In the genomic region with DNA sequence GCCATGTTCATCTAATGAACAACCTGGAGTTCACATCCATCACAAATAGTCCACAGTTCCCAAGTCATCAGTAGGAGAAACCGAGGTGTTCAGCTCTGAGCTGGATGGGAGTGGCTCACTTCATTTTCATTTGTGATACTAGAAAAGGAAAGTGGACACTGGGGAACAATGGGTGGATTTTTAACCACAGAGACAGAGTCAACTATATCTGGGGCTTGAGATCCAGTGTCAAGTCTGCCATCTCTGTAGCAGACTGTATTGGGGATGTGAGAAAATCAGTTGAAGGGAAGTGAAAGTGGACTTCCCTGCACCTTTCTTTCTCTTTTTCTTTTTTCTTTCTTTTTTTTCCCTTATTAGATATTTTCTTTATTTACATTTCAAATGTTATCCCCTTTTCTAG, we compare ENCODE assay signal across 22 mouse cellular contexts. TPM values are rescaled to one million over a fixed set of nuclear protein-coding genes. Genes with fewer than 3 reads are reported as not detected.
DNase-seq lines count a peak whose midpoint lies in the region; ATAC-seq and TF ChIP-seq lines count a peak whose summit lies in the region.
"Had no signal": no experiment of that assay in that cellular context is flagged by ENCODE, and none has a peak within 500 bp of the region (broad histone marks: within the 10 kb centered on the region; RNA-seq: fewer than 3 reads in every experiment).

No protein-coding gene starts in this region.

- H3K4me3 ChIP-seq in left cerebral cortex, adult 2 months, result no peak overlapping the region
- H3K4me3 ChIP-seq: embryonic facial prominence, embryonic 10.5 days; forebrain, embryonic 13.5 days; heart, adult 2 months; heart, embryonic 15.5 days; hindbrain, embryonic 10.5 days had no signal

- ATAC-seq in granulocyte monocyte progenitor cell, adult 5-6 weeks (replicated peaks; ENCODE audit: poor library complexity, severe bottlenecking), result peak; percentile 52
- peak; percentile 68 for ATAC-seq in monocyte, adult 5-6 weeks (replicated peaks; ENCODE audit: insufficient number of reproducible peaks, low FRiP score, low TSS enrichment, poor library complexity, severe bottlenecking)
- ATAC-seq: CD4-positive, CD25-positive, alpha-beta regulatory T cell, adult 4 months; forebrain, embryonic 13.5 days; forebrain, postnatal 0 days had no signal

- peak; percentile 35 to 44 for DNase-seq in spleen, postnatal 36 days (ENCODE audit: low spot score in 2 of 2)
- DNase-seq in spleen, postnatal 10 days (ENCODE audit: low spot score in 2 of 2), result no peak
- DNase-seq in left cerebral cortex, adult 2 months (ENCODE audit: extremely low spot score in 1 of 2, low spot score in 2 of 2), result no peak
- DNase-seq in left cerebral cortex, adult 8-10 months (ENCODE audit: low spot score in 2 of 2), result no peak
- DNase-seq in kidney, postnatal 14 days, result no peak
- DNase-seq: adrenal gland, postnatal 10 days; cerebellum, adult 18-20 months; cerebellum, adult 9-11 months; cerebellum, postnatal 36 days; forebrain, postnatal 0 days; gastrocnemius, postnatal 36 days; heart, adult 2 months; heart, postnatal 14 days had no signal

- no peak for TF ChIP-seq CTCF in left cerebral cortex, adult 2 months (IDR thresholded peaks at IDR 0.05)

- intact Hi-C loops in left cerebral cortex, adult 2 months (cut with DNase I), result no loop called here

- no peak overlapping the region for H3K27ac ChIP-seq in left cerebral cortex, adult 2 months
- H3K27ac ChIP-seq: embryonic facial prominence, embryonic 10.5 days; forebrain, embryonic 13.5 days; heart, adult 2 months; heart, embryonic 15.5 days; hindbrain, embryonic 10.5 days; hindbrain, embryonic 14.5 days had no signal

RNA-seq across cellular contexts. Expression of a gene that starts 2.9 kb away (rescaled TPM):
- total RNA-seq in granulocyte monocyte progenitor cell, adult 5-6 weeks (2014; fragmentation: Nextera tagmentation), result 6.1 and 12.1 TPM in 2 replicates
- 4.4 and 5.6 TPM in 2 replicates for total RNA-seq in granulocyte monocyte progenitor cell, adult 5-6 weeks (2017)
- total RNA-seq in monocyte, adult 5-6 weeks (2017), result 30.8 to 44.8 TPM (median 34.9 TPM) in 3 replicates
- under 1 TPM; 0.28 to 0.54 TPM for total RNA-seq in left cerebral cortex, adult 2 months (2021)
- under 1 TPM; 0.48 to 0.88 (median 0.56) TPM for total RNA-seq in left cerebral cortex, adult 8-10 months (2022)
- total RNA-seq: MEL had no signal

Comparison
In these comparisons a context has a peak if more than half of its experiments do, and no peak if none do; other contexts are left out.
1. DNase-seq: peak in spleen, postnatal 36 days (2 of 2); none in spleen, postnatal 10 days (0 of 2), left cerebral cortex, adult 2 months (0 of 2), left cerebral cortex, adult 8-10 months (0 of 2) and kidney, postnatal 14 days (single experiment).